Mouse (Mus musculus) heart, embryonic 16.5 days (tissue): ENCODE measurements around the gene 1810030O07Rik. TPM values are rescaled to one million over a fixed set of nuclear protein-coding genes. Genes with fewer than 3 reads are reported as not detected.
"Not testable (repeated sequence)": the region's sequence is repeated elsewhere in the genome, so short reads cannot be mapped to it uniquely, and the experiment has no call there.

Source experiments
- ATAC-seq: fragments of 200-750 bp; cut with Nextera tagmentation; replicated peaks from 2 replicates; pipeline ENCODE4 v1.8.0; 2017; ENCODE audit warnings: moderate number of reproducible peaks; ENCODE audit not compliant: insufficient read depth, low FRiP score; ENCODE audit errors: extremely low read depth
- H3K27ac ChIP-seq: fragments of 300-500 bp; sonication (generic); 2 replicates; pipeline ENCODE4 v1.5.1; 2014; ENCODE audit warnings: mild to moderate bottlenecking, low read length, control low read depth, moderate library complexity
- H3K27me3 ChIP-seq: fragments of 300-500 bp; sonication (generic); 2 replicates; pipeline ENCODE4 v1.6.1; 2014; ENCODE audit warnings: low read length, mixed read lengths; ENCODE audit not compliant: control insufficient read depth, insufficient read depth
- H3K36me3 ChIP-seq: fragments of 300-500 bp; sonication (generic); 2 replicates; pipeline ENCODE4 v1.6.1; 2014; ENCODE audit not compliant: control insufficient read depth, insufficient read depth
- H3K4me1 ChIP-seq: fragments of 300-500 bp; sonication (generic); 2 replicates; pipeline ENCODE4 v1.6.1; 2014; ENCODE audit warnings: low read length, mixed read lengths; ENCODE audit not compliant: control insufficient read depth, insufficient read depth
- H3K4me2 ChIP-seq: fragments of 300-500 bp; sonication (generic); 2 replicates; pipeline ENCODE4 v1.6.1; 2014; ENCODE audit warnings: low read depth, mild to moderate bottlenecking, control low read depth, low read length
- H3K4me3 ChIP-seq: fragments of 300-500 bp; sonication (generic); 2 replicates; pipeline ENCODE4 v1.5.1; 2014; ENCODE audit warnings: mild to moderate bottlenecking, control low read depth, low read length
- H3K9ac ChIP-seq: fragments of 300-500 bp; sonication (generic); 2 replicates; pipeline ENCODE4 v1.6.1; 2014; ENCODE audit warnings: low read length, control low read depth
- H3K9me3 ChIP-seq: fragments of 300-500 bp; sonication (generic); replicated peaks from 2 replicates; pipeline ENCODE4 v1.6.1; 2016; ENCODE audit warnings: low read length; ENCODE audit not compliant: control insufficient read depth
- WGBS: fragments of 180-500 bp; shearing (Covaris S2); extraction: QIAGEN DNeasy Blood & Tissue Kit; methylation state at CpG from one replicate; pipeline ENCODE4 v1.1.7; 2014; 5-methylcytosine and 5-hydroxymethylcytosine counted together
- polyA plus RNA-seq: library from polyadenylated mRNA; unstranded; fragments of >200 nt; fragmentation: Nextera tagmentation; extraction: Ambion mirVana; gene quantifications from 2 replicates; pipeline ENCODE4 v1.2.1, GENCODE M21; 2015

1810030O07Rik gene
- polyA plus RNA-seq, 1 experiment from 2014 or later, result 29.1 TPM

DNA sequence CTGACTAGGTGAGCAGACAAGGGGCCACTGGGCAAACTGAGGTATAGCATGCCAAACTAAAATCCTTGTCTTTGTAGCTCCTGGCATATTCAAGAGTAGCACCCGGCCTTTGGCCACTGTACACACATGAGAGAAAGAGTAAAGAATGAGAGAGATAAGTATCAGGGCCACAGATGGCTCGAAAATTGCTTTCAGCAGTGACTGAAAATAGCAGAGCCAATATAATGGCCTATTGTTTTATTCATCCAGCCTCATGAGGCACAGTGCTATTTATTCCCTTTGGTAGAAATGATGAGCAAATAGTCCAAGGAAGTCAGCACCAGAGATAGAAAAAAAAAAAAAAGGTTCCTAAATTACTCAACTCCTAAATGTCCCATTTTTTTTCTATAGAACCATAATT, 28.5 kb downstream of the 1810030O07Rik start:
- no peak overlapping the region for H3K27ac ChIP-seq
- no peaks in the 10 kb centered on the region for H3K27me3 ChIP-seq
- ATAC-seq, result no peak
- no peak overlapping the region for H3K4me2 ChIP-seq
- no peak overlapping the region for H3K9ac ChIP-seq
- no peaks in the 10 kb centered on the region for H3K4me1 ChIP-seq
- H3K9me3 ChIP-seq, result 0 out of 2 replicates have a peak, but pooled peaks cover 2% of the 10 kb centered on the region
- WGBS, result 54% methylated on average over 2 of the region's 2 CpGs
- no peaks in the 10 kb centered on the region for H3K36me3 ChIP-seq
- H3K4me3 ChIP-seq, result no peak overlapping the region

DNA sequence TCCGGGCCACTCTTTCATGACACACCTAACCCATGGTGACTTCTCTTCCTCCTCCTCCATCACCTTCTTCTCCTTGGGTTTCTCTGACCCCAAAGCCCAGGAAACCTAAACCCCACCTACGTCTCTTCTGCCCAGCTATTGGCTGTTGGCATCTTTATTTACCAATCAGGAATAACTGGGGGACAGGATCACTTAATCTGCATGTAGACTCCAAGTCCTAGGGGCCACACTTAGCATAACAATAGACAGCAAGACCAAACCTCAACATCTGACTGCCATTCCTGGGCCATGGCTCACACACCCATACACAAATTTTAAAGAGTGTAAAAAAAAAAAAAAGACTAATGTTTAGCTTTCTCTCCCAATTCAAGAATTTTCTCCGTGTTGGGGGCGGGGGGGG, 48.3 kb downstream of the 1810030O07Rik start:
- Histone ChIP-seq H3K4me2 (no peak overlapping the region), H3K36me3 (no peaks in the 10 kb centered on the region), H3K4me1 (no peaks in the 10 kb centered on the region), H3K9ac (no peak overlapping the region), H3K9me3 (no peaks in the 10 kb centered on the region), H3K4me3 (no peak overlapping the region), H3K27me3 (no peaks in the 10 kb centered on the region), H3K27ac (no peak overlapping the region)
- ATAC-seq, result no peak
- 79% methylated on average over 3 of the region's 4 CpGs for WGBS

DNA sequence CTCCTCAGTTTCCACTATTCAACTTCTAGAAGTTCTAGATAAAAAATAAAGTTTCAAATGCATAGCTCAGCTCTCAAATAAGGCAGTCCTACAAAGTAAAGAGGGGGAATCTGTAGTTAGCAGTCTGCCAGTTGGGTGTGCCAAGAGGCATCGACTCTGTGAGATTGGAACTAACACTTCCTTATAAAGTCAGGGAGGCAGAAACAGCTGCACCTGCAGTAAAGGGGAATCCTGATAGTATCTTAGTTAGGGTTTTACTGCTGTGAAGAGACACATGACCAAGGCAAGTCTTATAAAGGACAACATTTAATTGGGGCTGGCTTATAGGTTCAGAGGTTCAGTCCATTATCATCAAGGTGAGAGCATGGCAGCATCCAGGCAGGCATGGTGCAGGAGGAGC, 61.1 kb downstream of the 1810030O07Rik start:
- H3K27ac ChIP-seq, ATAC-seq, H3K9ac ChIP-seq, H3K36me3 ChIP-seq, H3K27me3 ChIP-seq, H3K4me2 ChIP-seq, H3K4me3 ChIP-seq, H3K4me1 ChIP-seq, H3K9me3 ChIP-seq: not testable (repeated sequence)
- WGBS, result 79% methylated on average over 1 of the region's 1 CpGs

DNA sequence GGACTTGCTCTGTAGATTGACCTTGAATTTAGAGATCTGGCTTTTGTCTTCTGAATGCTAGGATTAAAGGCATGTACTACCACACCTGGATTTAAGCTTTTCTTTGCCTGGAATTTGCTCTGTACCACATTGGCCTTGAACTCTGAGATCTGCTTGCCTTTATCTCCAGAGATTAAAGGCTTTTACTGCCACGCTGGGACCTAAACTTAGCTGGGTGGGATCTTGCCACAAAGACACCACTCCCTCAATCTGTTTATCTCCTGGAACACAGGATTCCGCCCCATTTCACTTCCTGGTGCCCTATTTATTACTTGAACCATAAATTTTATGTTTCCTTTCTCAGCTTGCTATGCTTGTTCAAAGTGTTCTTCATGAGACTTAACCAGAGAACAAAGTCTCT, 62.3 kb downstream of the 1810030O07Rik start:
- Histone ChIP-seq H3K36me3 (peaks cover 5% of the 10 kb centered on the region), H3K9ac (no peak overlapping the region), H3K9me3 (no peaks in the 10 kb centered on the region), H3K4me2 (no peak overlapping the region), H3K4me3 (no peak overlapping the region), H3K4me1 (no peaks in the 10 kb centered on the region), H3K27me3 (no peaks in the 10 kb centered on the region), H3K27ac (no peak overlapping the region)
- WGBS, result 69% methylated on average over 2 of the region's 2 CpGs
- ATAC-seq, result no peak

DNA sequence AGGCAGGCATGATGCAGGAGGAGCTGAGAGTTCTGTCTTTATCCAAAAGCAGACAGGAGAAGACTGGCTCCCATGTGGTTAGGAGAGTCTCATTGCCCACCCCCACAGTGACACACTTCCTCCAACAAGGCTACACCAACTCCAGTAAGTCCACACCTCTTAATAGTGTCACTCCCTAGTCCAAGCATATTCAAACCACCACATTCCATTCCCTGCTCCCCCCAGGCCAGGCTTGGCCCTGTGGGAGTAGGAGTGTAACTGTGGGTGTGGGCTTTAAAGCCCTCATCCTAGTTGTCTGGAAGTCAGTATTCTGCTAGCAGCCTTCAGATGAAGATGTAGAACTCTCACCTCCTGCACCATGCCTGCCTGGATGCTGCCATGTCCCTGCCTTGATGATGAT, 62.9 kb downstream of the 1810030O07Rik start:
- ATAC-seq, result not testable (repeated sequence)

More for the DNA sequence above, 62.9 kb downstream of the 1810030O07Rik start:
- H3K4me2 ChIP-seq, H3K36me3 ChIP-seq, H3K4me3 ChIP-seq, H3K27ac ChIP-seq, H3K9ac ChIP-seq, H3K27me3 ChIP-seq, H3K4me1 ChIP-seq, H3K9me3 ChIP-seq: not testable (repeated sequence)

Other genes starting within 250 kb of the 1810030O07Rik start
- 55.8 and 60.8 TPM in 2 replicates for gene Atp6ap2, start 85.9 kb downstream of the 1810030O07Rik start, polyA plus RNA-seq
- gene Med14, start 88.4 kb upstream of the 1810030O07Rik start, polyA plus RNA-seq, result 13.7 and 14.1 TPM in 2 replicates